Mouse (Mus musculus) kidney, embryonic 14.5 days (tissue): Measurements from ENCODE around the gene Cnot6l. TPM values are rescaled to one million over a fixed set of nuclear protein-coding genes. Genes with fewer than 3 reads are reported as not detected.

Experiments used
- ATAC-seq: fragments of 200-750 bp; cut with Nextera tagmentation; 2 replicates; pipeline ENCODE4 v1.8.0; 2017; ENCODE audit warnings: moderate number of reproducible peaks, mild to moderate bottlenecking, moderate TSS enrichment, moderate library complexity; ENCODE audit not compliant: low FRiP score, low TSS enrichment
- H3K27ac ChIP-seq: fragments of 300-500 bp; sonication (generic); 2 replicates; pipeline ENCODE4 v1.5.1; 2014; ENCODE audit warnings: low read depth, mild to moderate bottlenecking, low read length, moderate library complexity, mixed read lengths
- H3K27me3 ChIP-seq: fragments of 300-500 bp; sonication (generic); 2 replicates; pipeline ENCODE4 v1.6.1; 2014; ENCODE audit warnings: mild to moderate bottlenecking, low read length; ENCODE audit not compliant: control insufficient read depth, insufficient read depth
- H3K36me3 ChIP-seq: fragments of 300-500 bp; sonication (generic); 2 replicates; pipeline ENCODE4 v1.6.1; 2014; ENCODE audit warnings: low read length, mixed read lengths; ENCODE audit not compliant: control insufficient read depth, insufficient read depth
- H3K4me1 ChIP-seq: fragments of 300-500 bp; sonication (generic); 2 replicates; pipeline ENCODE4 v1.6.1; 2014; ENCODE audit warnings: low read length, mixed read lengths; ENCODE audit not compliant: control insufficient read depth, insufficient read depth
- H3K4me2 ChIP-seq: fragments of 300-500 bp; sonication (generic); replicated peaks from 2 replicates; pipeline ENCODE4 v1.6.1; 2014; ENCODE audit warnings: low read depth, mild to moderate bottlenecking, low read length
- H3K4me3 ChIP-seq: fragments of 300-500 bp; sonication (generic); 2 replicates; pipeline ENCODE4 v1.5.1; 2014; ENCODE audit warnings: mild to moderate bottlenecking, low read length
- H3K9ac ChIP-seq: fragments of 300-500 bp; sonication (generic); 2 replicates; pipeline ENCODE4 v1.6.1; 2014; ENCODE audit warnings: low read depth, mild to moderate bottlenecking, low read length, moderate library complexity
- H3K9me3 ChIP-seq: fragments of 300-500 bp; sonication (generic); 2 replicates; pipeline ENCODE4 v1.6.1; 2016; ENCODE audit warnings: low read length; ENCODE audit not compliant: control insufficient read depth
- WGBS: fragments of 180-500 bp; shearing (Covaris S2); extraction: QIAGEN DNeasy Blood & Tissue Kit; methylation state at CpG from one replicate; pipeline ENCODE4 v1.1.7; 2014; 5-methylcytosine and 5-hydroxymethylcytosine counted together
- polyA plus RNA-seq: library from polyadenylated mRNA; unstranded; fragments of >200 nt; fragmentation: Nextera tagmentation; extraction: Ambion mirVana; gene quantifications from 2 replicates; pipeline ENCODE4 v1.2.1, GENCODE M21; 2014

The Cnot6l gene
- polyA plus RNA-seq, 1 experiment from 2014 or later: 33.8 TPM

GRCm38 (mm10) chr5:96126856-96127255 lies 37.1 kb downstream of the Cnot6l start:
- Histone ChIP-seq H3K27ac (no peak overlapping the region), H3K4me1 (no peaks in the 10 kb centered on the region), H3K4me3 (no peak overlapping the region), H3K4me2 (no peak overlapping the region), H3K36me3 (peaks cover 7% of the 10 kb centered on the region; the same call in 1 of the 2 replicates), H3K9ac (no peak overlapping the region), H3K9me3 (no peaks in the 10 kb centered on the region), H3K27me3 (no peaks in the 10 kb centered on the region)
- 97% methylated on average over 1 of the region's 1 CpGs for WGBS
- ATAC-seq: no peak

- Histone ChIP-seq H3K27ac (no peak overlapping the region), H3K9me3 (no peaks in the 10 kb centered on the region), H3K36me3 (peaks cover 8% of the 10 kb centered on the region; the same call in 1 of the 2 replicates), H3K9ac (no peak overlapping the region), H3K4me1 (no peaks in the 10 kb centered on the region), H3K27me3 (no peaks in the 10 kb centered on the region), H3K4me3 (no peak overlapping the region), H3K4me2 (no peak overlapping the region)
- no peak for ATAC-seq
- 72% methylated on average over 3 of the region's 3 CpGs for WGBS
Observed at GRCm38 (mm10) chr5:96114943-96115342, 49.0 kb downstream of the Cnot6l start.

GRCm38 (mm10) chr5:96104644-96105043 lies 59.3 kb downstream of the Cnot6l start:
- no peak overlapping the region for H3K4me2 ChIP-seq
- WGBS: 92% methylated on average over 1 of the region's 1 CpGs
- H3K27me3 ChIP-seq: no peaks in the 10 kb centered on the region
- H3K36me3 ChIP-seq: peaks cover 9% of the 10 kb centered on the region; the same call in 1 of the 2 replicates
- no peaks in the 10 kb centered on the region for H3K4me1 ChIP-seq
- H3K27ac ChIP-seq: no peak overlapping the region
- H3K9ac ChIP-seq: no peak overlapping the region
- no peaks in the 10 kb centered on the region for H3K9me3 ChIP-seq
- H3K4me3 ChIP-seq: no peak overlapping the region
- no peak for ATAC-seq

- no peak overlapping the region for H3K27ac ChIP-seq
- H3K4me2 ChIP-seq: no peak overlapping the region
- no peak for ATAC-seq
- H3K36me3 ChIP-seq: peaks cover 11% of the 10 kb centered on the region; the same call in 1 of the 2 replicates
- H3K4me3 ChIP-seq: no peak overlapping the region
- H3K9me3 ChIP-seq: no peaks in the 10 kb centered on the region
- H3K9ac ChIP-seq: no peak overlapping the region
- H3K27me3 ChIP-seq: no peaks in the 10 kb centered on the region
- WGBS: 90% methylated on average over 2 of the region's 2 CpGs
- no peaks in the 10 kb centered on the region for H3K4me1 ChIP-seq
Observed at GRCm38 (mm10) chr5:96091468-96091867, 72.5 kb downstream of the Cnot6l start.

- peaks cover 12% of the 10 kb centered on the region for H3K36me3 ChIP-seq
- H3K27me3 ChIP-seq: no peaks in the 10 kb centered on the region
- H3K27ac ChIP-seq: no peak overlapping the region
- no peak overlapping the region for H3K4me3 ChIP-seq
- ATAC-seq: no peak
- no peak overlapping the region for H3K9ac ChIP-seq
- no peak overlapping the region for H3K4me2 ChIP-seq
- H3K9me3 ChIP-seq: no peaks in the 10 kb centered on the region
- no peaks in the 10 kb centered on the region for H3K4me1 ChIP-seq
Observed at GRCm38 (mm10) chr5:96085324-96085723, 78.6 kb downstream of the Cnot6l start.

- no peaks in the 10 kb centered on the region for H3K9me3 ChIP-seq
- ATAC-seq: no peak
- no peaks in the 10 kb centered on the region for H3K4me1 ChIP-seq
- 91% methylated on average over 1 of the region's 1 CpGs for WGBS
- no peak overlapping the region for H3K4me2 ChIP-seq
- H3K36me3 ChIP-seq: peaks cover 29% of the 10 kb centered on the region
- H3K4me3 ChIP-seq: no peak overlapping the region
- H3K27me3 ChIP-seq: no peaks in the 10 kb centered on the region
- no peak overlapping the region for H3K27ac ChIP-seq
- H3K9ac ChIP-seq: no peak overlapping the region
Observed at GRCm38 (mm10) chr5:96079026-96079425, 84.9 kb downstream of the Cnot6l start.

- no peak for ATAC-seq
Observed at GRCm38 (mm10) chr5:96065591-96065990, 98.4 kb downstream of the Cnot6l start.

GRCm38 (mm10) chr5:96042492-96042891 lies 121.5 kb downstream of the Cnot6l start:
- H3K9me3 ChIP-seq: no peaks in the 10 kb centered on the region
- H3K4me3 ChIP-seq: no peak overlapping the region
- no peaks in the 10 kb centered on the region for H3K36me3 ChIP-seq
- H3K4me1 ChIP-seq: no peaks in the 10 kb centered on the region
- H3K27me3 ChIP-seq: no peaks in the 10 kb centered on the region
- H3K27ac ChIP-seq: no peak overlapping the region
- no peak overlapping the region for H3K9ac ChIP-seq
- 70% methylated on average over 3 of the region's 3 CpGs for WGBS
- ATAC-seq: 0 out of 2 replicates have a peak, but pooled peaks have one; percentile 32
- H3K4me2 ChIP-seq: no peak overlapping the region

More at GRCm38 (mm10) chr5:96065591-96065990, 98.4 kb downstream of the Cnot6l start:
- H3K36me3 ChIP-seq: no peaks in the 10 kb centered on the region
- H3K4me1 ChIP-seq: no peaks in the 10 kb centered on the region
- no peak overlapping the region for H3K4me3 ChIP-seq
- H3K27ac ChIP-seq: no peak overlapping the region
- H3K4me2 ChIP-seq: no peak overlapping the region
- H3K27me3 ChIP-seq: no peaks in the 10 kb centered on the region
- H3K9me3 ChIP-seq: no peaks in the 10 kb centered on the region
- H3K9ac ChIP-seq: no peak overlapping the region

- Histone ChIP-seq H3K9ac (no peak overlapping the region), H3K4me2 (no peak overlapping the region), H3K27ac (no peak overlapping the region), H3K9me3 (no peaks in the 10 kb centered on the region), H3K27me3 (no peaks in the 10 kb centered on the region), H3K4me1 (no peaks in the 10 kb centered on the region), H3K36me3 (no peaks in the 10 kb centered on the region), H3K4me3 (no peak overlapping the region)
- 45% methylated on average over 7 of the region's 7 CpGs for WGBS
- ATAC-seq: no peak
Observed at GRCm38 (mm10) chr5:96041507-96042104, 122.4 kb downstream of the Cnot6l start.
